Mouse (Mus musculus) embryonic facial prominence, embryonic 12.5 days (tissue): ENCODE measurements around the gene Tsks. TPM values are rescaled to one million over a fixed set of nuclear protein-coding genes. Genes with fewer than 3 reads are reported as not detected.

Source experiments
- ATAC-seq: fragments of 200-750 bp; cut with Nextera tagmentation; 2 replicates; pipeline ENCODE4 v1.8.0; 2017; ENCODE audit not compliant: insufficient number of reproducible peaks, insufficient read depth, low FRiP score, low TSS enrichment
- H3K27ac ChIP-seq: fragments of 300-500 bp; sonication (generic); 2 replicates; pipeline ENCODE4 v1.5.1; 2016; ENCODE audit warnings: mild to moderate bottlenecking
- H3K27me3 ChIP-seq: fragments of 300-500 bp; sonication (generic); 2 replicates; pipeline ENCODE4 v1.6.1; 2016; ENCODE audit warnings: mild to moderate bottlenecking, moderate library complexity
- H3K36me3 ChIP-seq: fragments of 300-500 bp; sonication (generic); 2 replicates; pipeline ENCODE4 v1.6.1; 2016; ENCODE audit warnings: mild to moderate bottlenecking
- H3K4me1 ChIP-seq: fragments of 300-500 bp; sonication (generic); 2 replicates; pipeline ENCODE4 v1.6.1; 2016
- H3K4me2 ChIP-seq: fragments of 300-500 bp; sonication (generic); replicated peaks from 2 replicates; pipeline ENCODE4 v1.6.1; 2016; ENCODE audit warnings: mild to moderate bottlenecking, moderate library complexity
- H3K4me3 ChIP-seq: fragments of 300-500 bp; sonication (generic); 2 replicates; pipeline ENCODE4 v1.5.1; 2016; ENCODE audit warnings: mild to moderate bottlenecking
- H3K9ac ChIP-seq: fragments of 300-500 bp; sonication (generic); 2 replicates; pipeline ENCODE4 v1.6.1; 2016; ENCODE audit warnings: mild to moderate bottlenecking, moderate library complexity
- H3K9me3 ChIP-seq: fragments of 300-500 bp; sonication (generic); 2 replicates; pipeline ENCODE4 v1.6.1; 2016; ENCODE audit warnings: mild to moderate bottlenecking, moderate library complexity
- WGBS: fragments of 180-500 bp; shearing (Covaris S2); methylation state at CpG from one replicate; pipeline ENCODE4 v1.1.7; 2016; 5-methylcytosine and 5-hydroxymethylcytosine counted together
- polyA plus RNA-seq: library from polyadenylated mRNA; unstranded; fragments of >200 nt; fragmentation: Nextera tagmentation; extraction: Ambion mirVana; gene quantifications from 2 replicates; pipeline ENCODE4 v1.2.1, GENCODE M21; 2016

The Tsks gene
- polyA plus RNA-seq, 1 experiment from 2014 or later: 0.19 TPM

- 89% methylated on average over 5 of the region's 5 CpGs for WGBS
- no peak overlapping the region for H3K4me2 ChIP-seq
- H3K36me3 ChIP-seq: peaks cover 64% of the 10 kb centered on the region
- no peaks in the 10 kb centered on the region for H3K9me3 ChIP-seq
- H3K9ac ChIP-seq: no peak overlapping the region
- no peak overlapping the region for H3K4me3 ChIP-seq
- no peak overlapping the region for H3K27ac ChIP-seq
- no peaks in the 10 kb centered on the region for H3K27me3 ChIP-seq
- no peak for ATAC-seq
- no peaks in the 10 kb centered on the region for H3K4me1 ChIP-seq
These were observed 19.8 kb downstream of the Tsks start for GRCm38 (mm10) chr7:44962831-44963230.

- Histone ChIP-seq H3K27me3 (no peaks in the 10 kb centered on the region), H3K4me2 (no peak overlapping the region), H3K27ac (no peak overlapping the region), H3K36me3 (peaks cover 56% of the 10 kb centered on the region), H3K9me3 (no peaks in the 10 kb centered on the region), H3K4me3 (no peak overlapping the region), H3K4me1 (no peaks in the 10 kb centered on the region), H3K9ac (no peak overlapping the region)
- no peak for ATAC-seq
- 97% methylated on average over 13 of the region's 13 CpGs for WGBS
These were observed 22.0 kb downstream of the Tsks start for GRCm38 (mm10) chr7:44964990-44965389.

- H3K9me3 ChIP-seq: no peaks in the 10 kb centered on the region
These were observed 23.0 kb downstream of the Tsks start for GRCm38 (mm10) chr7:44965975-44966374.

GRCm38 (mm10) chr7:44966638-44967037 is 23.6 kb downstream of the Tsks start:
- Histone ChIP-seq H3K4me1 (peaks cover 9% of the 10 kb centered on the region), H3K4me2 (no peak overlapping the region), H3K27me3 (no peaks in the 10 kb centered on the region), H3K27ac (no peak overlapping the region), H3K4me3 (no peak overlapping the region), H3K36me3 (peaks cover 47% of the 10 kb centered on the region), H3K9me3 (no peaks in the 10 kb centered on the region), H3K9ac (no peak overlapping the region)
- WGBS: 74% methylated on average over 15 of the region's 15 CpGs
- ATAC-seq: no peak

More at GRCm38 (mm10) chr7:44965975-44966374, 23.0 kb downstream of the Tsks start:
- H3K27me3 ChIP-seq: no peaks in the 10 kb centered on the region
- no peak overlapping the region for H3K4me3 ChIP-seq
- no peak overlapping the region for H3K27ac ChIP-seq
- peaks cover 54% of the 10 kb centered on the region for H3K36me3 ChIP-seq
- H3K4me2 ChIP-seq: no peak overlapping the region
- 78% methylated on average over 7 of the region's 7 CpGs for WGBS
- no peak for ATAC-seq
- peaks cover 3% of the 10 kb centered on the region for H3K4me1 ChIP-seq
- H3K9ac ChIP-seq: no peak overlapping the region

- Histone ChIP-seq H3K4me3 (peak overlapping the region; percentile 48), H3K27ac (peak overlapping the region; percentile 89), H3K9ac (peak overlapping the region; percentile 65), H3K27me3 (no peaks in the 10 kb centered on the region), H3K9me3 (no peaks in the 10 kb centered on the region), H3K4me2 (peak overlapping the region; percentile 75), H3K4me1 (peaks cover 21% of the 10 kb centered on the region), H3K36me3 (peaks cover 24% of the 10 kb centered on the region)
- under 1% methylated on average over 36 of the region's 36 CpGs for WGBS
- peak; percentile 97 for ATAC-seq
These were observed 27.3 kb downstream of the Tsks start for GRCm38 (mm10) chr7:44970231-44970691.

GRCm38 (mm10) chr7:44971142-44971541 is 28.1 kb downstream of the Tsks start:
- peak overlapping the region; percentile 75 for H3K4me2 ChIP-seq
- ATAC-seq: no peak
- H3K27ac ChIP-seq: peak overlapping the region; percentile 89
- WGBS: 73% methylated on average over 7 of the region's 7 CpGs
- H3K4me3 ChIP-seq: peak overlapping the region; percentile 48
- H3K36me3 ChIP-seq: peaks cover 26% of the 10 kb centered on the region
- H3K9ac ChIP-seq: peak overlapping the region; percentile 65
- no peaks in the 10 kb centered on the region for H3K27me3 ChIP-seq
- peaks cover 21% of the 10 kb centered on the region for H3K4me1 ChIP-seq
- H3K9me3 ChIP-seq: no peaks in the 10 kb centered on the region

- ATAC-seq: no peak
- 31% methylated on average over 14 of the region's 14 CpGs for WGBS
- Histone ChIP-seq H3K9ac (peak overlapping the region; percentile 57), H3K4me1 (peaks cover 21% of the 10 kb centered on the region), H3K36me3 (peaks cover 34% of the 10 kb centered on the region), H3K4me3 (peak overlapping the region; percentile 52), H3K9me3 (no peaks in the 10 kb centered on the region), H3K27ac (peak overlapping the region; percentile 92), H3K27me3 (no peaks in the 10 kb centered on the region), H3K4me2 (peak overlapping the region; percentile 77)
These were observed 30.6 kb downstream of the Tsks start for GRCm38 (mm10) chr7:44973415-44974130.

GRCm38 (mm10) chr7:44974383-44975116 is 31.5 kb downstream of the Tsks start, which contains the start of gene Cpt1c:
Gene Cpt1c, minus strand, starts transcription at chr7:44974851.
- Histone ChIP-seq H3K27ac (peak within 1 kb of the TSS; percentile 92), H3K4me2 (peak within 1 kb of the TSS; percentile 77), H3K27me3 (no peaks in the 10 kb centered on the region), H3K9me3 (no peaks in the 10 kb centered on the region), H3K9ac (peak within 1 kb of the TSS; percentile 57), H3K4me1 (peaks cover 21% of the 10 kb centered on the region), H3K4me3 (peak within 1 kb of the TSS; percentile 52), H3K36me3 (peaks cover 44% of the 10 kb centered on the region)
- no peak for ATAC-seq
- under 1% methylated on average over 22 of the region's 22 CpGs for WGBS

GRCm38 (mm10) chr7:44975117-44975419 is 32.1 kb downstream of the Tsks start:
- Histone ChIP-seq H3K4me1 (peaks cover 21% of the 10 kb centered on the region), H3K9me3 (no peaks in the 10 kb centered on the region), H3K36me3 (peaks cover 49% of the 10 kb centered on the region), H3K4me3 (peak overlapping the region; percentile 52; the same call in 1 of the 2 replicates), H3K9ac (no peak overlapping the region), H3K4me2 (peak overlapping the region; percentile 77), H3K27ac (peak overlapping the region; percentile 65), H3K27me3 (no peaks in the 10 kb centered on the region)
- WGBS: 20% methylated on average over 6 of the region's 6 CpGs
- 0 out of 2 replicates have a peak, but pooled peaks have one; percentile 29 for ATAC-seq

- Histone ChIP-seq H3K27me3 (no peaks in the 10 kb centered on the region), H3K4me1 (peaks cover 7% of the 10 kb centered on the region), H3K36me3 (peaks cover 77% of the 10 kb centered on the region), H3K27ac (no peak overlapping the region), H3K9ac (no peak overlapping the region), H3K4me2 (no peak overlapping the region), H3K4me3 (no peak overlapping the region), H3K9me3 (no peaks in the 10 kb centered on the region)
- no peak for ATAC-seq
- 90% methylated on average over 3 of the region's 3 CpGs for WGBS
These were observed 35.3 kb downstream of the Tsks start for GRCm38 (mm10) chr7:44978300-44978699.

GRCm38 (mm10) chr7:44981539-44981938 is 38.5 kb downstream of the Tsks start:
- peaks cover 64% of the 10 kb centered on the region for H3K36me3 ChIP-seq
- H3K4me1 ChIP-seq: peaks cover 18% of the 10 kb centered on the region
- H3K9me3 ChIP-seq: no peaks in the 10 kb centered on the region
- WGBS: 95% methylated on average over 8 of the region's 8 CpGs
- ATAC-seq: no peak
- H3K4me2 ChIP-seq: no peak overlapping the region
- no peak overlapping the region for H3K27ac ChIP-seq
- H3K4me3 ChIP-seq: no peak overlapping the region
- 0 out of 2 replicates have a peak overlapping the region, but pooled peaks have one; percentile 4 for H3K9ac ChIP-seq
- no peaks in the 10 kb centered on the region for H3K27me3 ChIP-seq

- Histone ChIP-seq H3K27me3 (no peaks in the 10 kb centered on the region), H3K4me1 (peaks cover 19% of the 10 kb centered on the region), H3K27ac (no peak overlapping the region), H3K4me2 (no peak overlapping the region), H3K36me3 (peaks cover 48% of the 10 kb centered on the region), H3K9me3 (no peaks in the 10 kb centered on the region), H3K4me3 (no peak overlapping the region), H3K9ac (no peak overlapping the region)
- WGBS: 39% methylated on average over 6 of the region's 6 CpGs
- no peak for ATAC-seq
These were observed 40.1 kb downstream of the Tsks start for GRCm38 (mm10) chr7:44983085-44983484.
